ENCODE assay signal across 16 mouse cellular contexts in genomic region chr8:115333972-115334371, GRCm38 (mm10).
DNase-seq lines count a peak whose midpoint lies in the region; ATAC-seq lines count a peak whose summit lies in the region.
"Had no signal": no experiment of that assay in that cellular context is flagged by ENCODE, and none has a peak within 500 bp of the region (broad histone marks: within the 10 kb centered on the region; RNA-seq: fewer than 3 reads in every experiment).

No protein-coding gene starts in this region.

- DNase-seq in frontal cortex, postnatal 14 days (ENCODE audit: low spot score in 2 of 2), result no peak
- peak; percentile 55 for DNase-seq in right cerebral cortex, adult 18-20 months
- DNase-seq in right cerebral cortex, postnatal 10 days (ENCODE audit: low spot score in 2 of 2), result no peak
- peak; percentile 84 for DNase-seq in brain, adult 2 months (ENCODE audit: low read depth, low spot score)
- DNase-seq in telencephalon, adult 2 months (ENCODE audit: low read depth, low spot score), result peak; percentile 60
- DNase-seq in kidney, adult 8-10 months, result no peak
- DNase-seq: adrenal gland, postnatal 10 days; gastrocnemius, postnatal 14 days; heart, adult 2 months; kidney, adult 18-20 months; kidney, postnatal 10 days; layer of hippocampus, postnatal 36 days; liver, embryonic 13.5 days; right cerebral cortex, postnatal 14 days had no signal

- ATAC-seq in frontal cortex, adult (ENCODE audit: low TSS enrichment), result peak; percentile 89
- ATAC-seq: activated CD4-positive, CD25-positive, alpha-beta regulatory T cell, adult 4 months had no signal

Comparison
In these comparisons a context has a peak if more than half of its experiments do, and no peak if none do; other contexts are left out.
1. DNase-seq: peak in right cerebral cortex, adult 18-20 months (single experiment), brain, adult 2 months (single experiment) and telencephalon, adult 2 months (single experiment); none in frontal cortex, postnatal 14 days (0 of 2), right cerebral cortex, postnatal 10 days (0 of 2) and kidney, adult 8-10 months (0 of 2).